Mouse (Mus musculus) lung, postnatal 0 days (tissue): ENCODE measurements around the gene Gpd2. TPM values are rescaled to one million over a fixed set of nuclear protein-coding genes. Genes with fewer than 3 reads are reported as not detected.
A peak's percentile ranks its signal among the peaks of the same experiment; 100 is the strongest.

ENCODE experiments used
- ATAC-seq: fragments of 200-750 bp; cut with Nextera tagmentation; 2 replicates; pipeline ENCODE4 v1.8.0; 2017; ENCODE audit warnings: moderate library complexity
- DNase-seq: peaks from one replicate; pipeline ENCODE4 v3.0.0-alpha.2; 2016; ENCODE audit warnings: low spot score
- H3K27ac ChIP-seq: fragments of 300-500 bp; sonication (generic); 2 replicates; pipeline ENCODE4 v1.5.1; 2014; ENCODE audit warnings: antibody characterized with exemption, mild to moderate bottlenecking, low read length, mixed read lengths
- H3K27me3 ChIP-seq: fragments of 300-500 bp; sonication (generic); replicated peaks from 2 replicates; pipeline ENCODE4 v1.6.1; 2014; ENCODE audit warnings: low read length, mixed read lengths; ENCODE audit not compliant: insufficient read depth
- H3K36me3 ChIP-seq: fragments of 300-500 bp; sonication (generic); 2 replicates; pipeline ENCODE4 v1.6.1; 2014; ENCODE audit warnings: low read length, mixed read lengths; ENCODE audit not compliant: insufficient read depth
- H3K4me1 ChIP-seq: fragments of 300-500 bp; sonication (generic); 2 replicates; pipeline ENCODE4 v1.6.1; 2014; ENCODE audit warnings: antibody characterized with exemption, low read depth, low read length, mixed read lengths; ENCODE audit not compliant: insufficient read depth
- H3K4me2 ChIP-seq: fragments of 300-500 bp; sonication (generic); replicated peaks from 2 replicates; pipeline ENCODE4 v1.6.1; 2014; ENCODE audit warnings: low read depth, mild to moderate bottlenecking, low read length, moderate library complexity, mixed read lengths
- H3K4me3 ChIP-seq: fragments of 300-500 bp; sonication (generic); 2 replicates; pipeline ENCODE4 v1.5.1; 2014; ENCODE audit warnings: low read depth, low read length
- H3K9ac ChIP-seq: fragments of 300-500 bp; sonication (generic); replicated peaks from 2 replicates; pipeline ENCODE4 v1.6.1; 2014; ENCODE audit warnings: low read depth, mild to moderate bottlenecking
- H3K9me3 ChIP-seq: fragments of 300-500 bp; sonication (generic); 2 replicates; pipeline ENCODE4 v1.6.1; 2016; ENCODE audit warnings: low read length, mixed read lengths
- CTCF ChIP-seq: IDR thresholded peaks from 2 replicates; pipeline ENCODE4 v1.5.1; 2016; ENCODE audit warnings: antibody characterized with exemption, mild to moderate bottlenecking
- EP300 ChIP-seq: IDR thresholded peaks from 2 replicates; pipeline ENCODE4 v1.6.1; 2016; ENCODE audit warnings: antibody characterized with exemption, mild to moderate bottlenecking, control low read depth
- whole genome bisulfite sequencing: fragments of 180-500 bp; shearing (Covaris S2); extraction: QIAGEN DNeasy Blood & Tissue Kit; methylation state at CpG from one replicate; pipeline ENCODE4 v1.1.7; 2014; 5-methylcytosine and 5-hydroxymethylcytosine counted together
- polyA plus RNA-seq: library from polyadenylated mRNA; unstranded; fragments of >200 nt; fragmentation: Nextera tagmentation; extraction: Ambion mirVana; gene quantifications from 2 replicates; pipeline ENCODE4 v1.2.1, GENCODE M21; 2015

The Gpd2 gene
- polyA plus RNA-seq, 1 experiment from 2014 or later: 12.9 TPM

DNA sequence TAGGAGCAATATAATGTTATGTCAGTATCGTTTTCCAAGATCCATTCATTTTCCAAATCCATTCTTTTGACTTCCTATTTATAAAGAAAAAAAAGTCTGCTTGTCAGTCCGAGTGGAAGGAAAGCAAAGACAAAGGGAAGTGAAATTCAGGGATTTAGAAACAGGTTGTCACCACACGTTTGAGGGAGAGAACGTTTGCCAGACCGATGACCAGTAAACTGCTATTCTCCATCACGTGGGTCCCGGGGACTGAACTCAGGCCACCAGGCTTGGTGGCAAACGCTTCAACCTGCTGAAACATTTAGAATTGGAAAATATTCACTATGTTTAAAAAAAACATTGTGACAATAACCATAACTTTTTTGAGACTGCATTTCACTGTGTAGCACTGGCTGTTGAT is 93.8 kb downstream of the Gpd2 start:
- H3K9ac ChIP-seq: no peak overlapping the region
- TF ChIP-seq CTCF (no peak), EP300 (no peak)
- H3K4me3 ChIP-seq: no peak overlapping the region
- H3K4me2 ChIP-seq: no peak overlapping the region
- H3K27me3 ChIP-seq: no peaks in the 10 kb centered on the region
- H3K36me3 ChIP-seq: no peaks in the 10 kb centered on the region
- ATAC-seq (no peak), DNase-seq (no peak)
- no peaks in the 10 kb centered on the region for H3K9me3 ChIP-seq
- no peak overlapping the region for H3K27ac ChIP-seq
- no peaks in the 10 kb centered on the region for H3K4me1 ChIP-seq
- WGBS: 71% methylated on average over 8 of the region's 8 CpGs

DNA sequence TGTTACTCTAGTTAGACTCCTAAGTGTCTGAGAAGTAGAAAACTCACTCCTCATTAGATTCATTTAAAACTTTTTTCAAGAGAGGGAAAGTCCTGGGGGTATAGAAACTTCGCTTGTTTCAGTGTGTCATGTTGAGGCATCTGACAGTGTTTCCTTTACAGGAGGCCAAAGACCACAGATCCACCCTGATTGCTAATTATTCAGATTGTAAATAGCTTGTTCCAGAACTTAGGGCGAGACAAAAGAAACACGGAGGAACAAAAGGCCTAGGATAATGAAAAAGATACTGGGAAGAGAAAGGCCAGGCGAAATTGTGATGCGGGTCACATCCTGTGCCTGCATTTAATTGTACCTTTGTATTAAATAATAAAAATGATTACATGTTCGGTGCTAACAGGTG is 96.0 kb downstream of the Gpd2 start:
- Histone ChIP-seq H3K4me3 (no peak overlapping the region), H3K36me3 (no peaks in the 10 kb centered on the region), H3K9me3 (no peaks in the 10 kb centered on the region), H3K4me1 (no peaks in the 10 kb centered on the region), H3K27ac (no peak overlapping the region), H3K27me3 (no peaks in the 10 kb centered on the region), H3K4me2 (no peak overlapping the region), H3K9ac (no peak overlapping the region)
- WGBS: 89% methylated on average over 6 of the region's 6 CpGs
- TF ChIP-seq CTCF: no peak
- TF ChIP-seq EP300: no peak
- ATAC-seq: no peak
- no peak for DNase-seq

DNA sequence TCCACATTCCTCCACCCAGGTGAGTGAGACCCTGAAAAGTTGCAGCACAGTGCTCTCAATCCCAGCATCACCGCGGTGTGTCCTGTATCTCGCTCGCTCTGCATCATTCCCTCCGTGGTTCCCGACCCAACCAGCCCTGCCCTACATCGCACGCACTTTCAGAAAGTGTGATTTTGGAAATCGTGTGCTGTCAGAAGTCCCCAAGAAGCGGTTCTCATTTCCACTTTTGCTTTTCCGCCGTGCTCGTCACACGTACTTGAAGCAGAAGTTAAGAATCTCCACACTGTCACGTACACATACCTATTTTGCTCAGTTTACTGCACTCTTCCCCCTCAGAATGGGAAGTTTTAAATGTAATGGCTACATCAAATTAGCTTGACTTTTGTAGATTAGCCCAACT is 98.0 kb downstream of the Gpd2 start:
- ATAC-seq (no peak), DNase-seq (no peak)
- no peaks in the 10 kb centered on the region for H3K36me3 ChIP-seq
- no peak overlapping the region for H3K4me3 ChIP-seq
- H3K27me3 ChIP-seq: no peaks in the 10 kb centered on the region
- 81% methylated on average over 15 of the region's 15 CpGs for whole genome bisulfite sequencing
- H3K4me1 ChIP-seq: no peaks in the 10 kb centered on the region
- H3K9me3 ChIP-seq: no peaks in the 10 kb centered on the region
- no peak overlapping the region for H3K9ac ChIP-seq
- no peak overlapping the region for H3K4me2 ChIP-seq
- H3K27ac ChIP-seq: no peak overlapping the region
- no peak for TF ChIP-seq EP300
- TF ChIP-seq CTCF: no peak

DNA sequence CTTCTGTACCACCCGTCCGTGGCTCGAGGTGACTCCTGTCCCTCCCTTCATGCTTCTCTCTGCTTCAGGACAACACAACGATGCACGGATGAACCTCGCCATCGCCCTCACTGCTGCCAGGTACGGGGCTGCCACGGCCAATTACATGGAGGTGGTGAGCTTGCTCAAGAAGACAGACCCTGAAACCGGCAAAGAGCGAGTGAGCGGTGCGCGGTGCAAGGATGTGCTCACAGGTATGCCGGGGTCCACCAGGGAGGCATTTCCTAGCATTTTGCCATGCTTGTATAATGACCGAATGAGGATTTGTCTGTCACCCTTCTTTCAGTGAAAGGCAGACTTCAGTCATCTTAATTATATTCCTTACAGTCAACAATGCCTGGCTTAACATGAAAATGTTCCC is 101.3 kb downstream of the Gpd2 start:
- no peak for ATAC-seq

DNA sequence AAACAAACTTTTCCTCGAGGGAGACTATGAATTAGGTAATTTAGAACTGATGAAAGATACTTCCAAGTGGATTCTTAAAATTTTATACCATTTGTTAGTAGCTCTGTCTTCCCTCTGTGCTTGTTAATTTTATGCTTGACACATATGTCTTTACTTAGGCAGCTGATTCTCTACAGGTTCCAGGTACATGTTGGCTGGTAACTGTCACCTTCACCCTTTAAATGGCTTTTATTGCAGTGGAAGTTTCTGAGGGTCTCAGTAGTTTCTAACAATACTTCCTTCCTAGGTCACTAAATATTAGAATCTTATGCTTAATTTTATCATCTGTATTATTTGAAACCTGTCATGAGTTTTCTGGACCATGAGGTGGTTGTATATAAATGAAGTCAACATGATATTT is 105.5 kb downstream of the Gpd2 start:
- no peak for DNase-seq
- H3K9me3 ChIP-seq: no peaks in the 10 kb centered on the region
- H3K4me2 ChIP-seq: no peak overlapping the region
- H3K27me3 ChIP-seq: no peaks in the 10 kb centered on the region
- no peak overlapping the region for H3K4me3 ChIP-seq
- no peaks in the 10 kb centered on the region for H3K4me1 ChIP-seq
- ATAC-seq: no peak
- no peaks in the 10 kb centered on the region for H3K36me3 ChIP-seq
- H3K9ac ChIP-seq: no peak overlapping the region
- H3K27ac ChIP-seq: no peak overlapping the region
- 18% methylated on average over 1 of the region's 1 CpGs for WGBS
- TF ChIP-seq EP300: no peak
- TF ChIP-seq CTCF: no peak

More for the DNA sequence above, 101.3 kb downstream of the Gpd2 start:
- H3K27me3 ChIP-seq: no peaks in the 10 kb centered on the region
- no peaks in the 10 kb centered on the region for H3K4me1 ChIP-seq
- no peaks in the 10 kb centered on the region for H3K36me3 ChIP-seq
- H3K9me3 ChIP-seq: no peaks in the 10 kb centered on the region
- H3K4me2 ChIP-seq: no peak overlapping the region
- no peak for DNase-seq
- 90% methylated on average over 16 of the region's 16 CpGs for WGBS
- TF ChIP-seq EP300 (no peak), CTCF (no peak)
- H3K9ac ChIP-seq: no peak overlapping the region
- no peak overlapping the region for H3K4me3 ChIP-seq
- no peak overlapping the region for H3K27ac ChIP-seq

DNA sequence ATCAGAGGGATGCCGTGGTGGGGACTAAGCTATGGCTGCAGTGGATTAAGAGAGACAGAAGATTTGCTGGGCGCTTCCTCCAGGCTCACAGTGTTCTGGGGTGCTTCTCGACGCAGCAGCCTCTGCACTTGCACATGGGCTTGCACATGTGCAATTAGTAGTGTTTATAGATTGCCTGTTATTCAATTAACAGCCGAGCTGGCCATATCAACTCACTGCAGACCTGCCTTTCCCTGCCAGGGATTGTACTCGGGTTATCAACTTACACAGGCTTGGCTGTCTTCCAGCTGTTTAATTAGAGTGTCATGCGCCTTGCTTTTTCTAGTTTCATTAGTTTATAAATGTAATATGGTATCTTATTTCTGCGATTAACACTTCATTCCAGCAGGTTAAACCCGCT is 113.2 kb downstream of the Gpd2 start:
- no peaks in the 10 kb centered on the region for H3K27me3 ChIP-seq
- no peak overlapping the region for H3K9ac ChIP-seq
- 48% methylated on average over 9 of the region's 9 CpGs for WGBS
- H3K36me3 ChIP-seq: no peaks in the 10 kb centered on the region
- no peak overlapping the region for H3K4me3 ChIP-seq
- 0 out of 2 replicates have a peak, but pooled peaks cover 5% of the 10 kb centered on the region for H3K4me1 ChIP-seq
- H3K27ac ChIP-seq: no peak overlapping the region
- H3K9me3 ChIP-seq: no peaks in the 10 kb centered on the region
- no peak for TF ChIP-seq CTCF
- ATAC-seq (no peak), DNase-seq (no peak)
- H3K4me2 ChIP-seq: no peak overlapping the region

DNA sequence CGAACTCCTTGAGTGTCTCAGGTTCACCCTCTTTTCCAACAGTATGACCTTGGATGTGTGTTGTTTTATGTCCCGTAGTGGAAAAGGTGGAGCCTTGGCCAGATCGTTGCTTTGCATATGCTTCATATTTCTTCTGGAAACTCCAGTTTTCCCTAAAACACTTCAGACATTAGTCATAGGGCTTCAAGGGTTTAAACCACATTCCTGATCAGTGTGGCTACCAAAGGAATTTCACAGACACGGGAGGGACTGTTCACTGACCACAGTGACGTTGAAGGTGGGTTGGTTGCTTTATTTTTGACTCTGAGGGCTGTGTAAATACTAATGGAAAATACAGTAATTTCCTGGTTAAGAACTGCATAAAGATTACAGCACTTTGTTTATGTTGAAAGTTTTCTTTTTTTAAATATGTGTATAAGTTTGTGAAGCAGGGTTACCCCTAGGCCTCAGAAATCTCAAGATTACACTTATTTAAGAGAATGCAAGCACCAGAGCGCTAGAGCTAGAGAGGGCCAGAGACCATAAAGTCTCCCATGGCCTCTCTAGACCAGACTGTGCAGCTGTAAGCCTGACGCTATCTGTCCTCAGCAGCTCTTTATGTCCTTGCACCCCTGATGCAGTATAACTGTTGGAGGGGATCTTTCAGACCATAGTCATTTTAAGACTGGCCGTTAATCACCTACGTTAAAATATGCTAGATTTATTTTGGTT is 116.4 kb downstream of the Gpd2 start:
- no peaks in the 10 kb centered on the region for H3K9me3 ChIP-seq
- 0 out of 2 replicates have a peak, but pooled peaks cover 5% of the 10 kb centered on the region for H3K4me1 ChIP-seq
- no peaks in the 10 kb centered on the region for H3K36me3 ChIP-seq
- H3K4me3 ChIP-seq: no peak overlapping the region
- H3K27me3 ChIP-seq: no peaks in the 10 kb centered on the region
- 55% methylated on average over 9 of the region's 9 CpGs for WGBS
- TF ChIP-seq CTCF (no peak), EP300 (peak; percentile 85)
- ATAC-seq: peak; percentile 97
- peak overlapping the region; percentile 79 for H3K27ac ChIP-seq
- DNase-seq: peak; percentile 86
- H3K9ac ChIP-seq: no peak overlapping the region
- H3K4me2 ChIP-seq: peak overlapping the region; percentile 33; the same call in 1 of the 2 replicates
